Mouse (Mus musculus) layer of hippocampus, adult 11-12 months (tissue): ENCODE results near the gene H2afx.
"Not testable (repeated sequence)": the region's sequence is repeated elsewhere in the genome, so short reads cannot be mapped to it uniquely, and the experiment has no call there.

Experiments
- DNase-seq: peaks from one replicate; pipeline ENCODE4 v3.0.0; 2022; ENCODE audit warnings: low spot score

H2afx gene

DNA sequence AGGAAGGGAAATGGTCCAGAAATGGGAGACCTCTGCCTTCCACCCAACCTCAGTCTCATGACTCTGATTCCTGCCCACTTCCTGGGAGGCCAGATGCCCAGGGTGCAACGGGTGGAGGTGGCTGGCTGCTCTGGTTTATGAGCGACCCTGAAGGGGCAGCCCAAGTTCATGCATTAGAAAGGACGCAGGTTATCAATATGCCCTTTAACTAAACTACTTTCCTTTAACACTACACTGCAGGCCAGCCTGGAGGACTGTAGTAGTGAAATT, 15.7 kb upstream of the H2afx start:
- DNase-seq: no peak

GRCm38 (mm10) chr9:44319105-44319886, 15.2 kb upstream of the H2afx start:
- DNase-seq: no peak

GRCm38 (mm10) chr9:44319887-44320798, 14.4 kb upstream of the H2afx start, which contains the start of gene C2cd2l:
C2cd2l (minus strand) TSS chr9:44320285.
- DNase-seq: peak; percentile 95

GRCm38 (mm10) chr9:44320799-44321133, 13.7 kb upstream of the H2afx start:
- DNase-seq: peak; percentile 51

GRCm38 (mm10) chr9:44323656-44324055, 10.8 kb upstream of the H2afx start:
- DNase-seq: not testable (repeated sequence)

- DNase-seq: no peak
These were observed 10.3 kb upstream of the H2afx start for GRCm38 (mm10) chr9:44324147-44324546.

GRCm38 (mm10) chr9:44325032-44325767, 9.3 kb upstream of the H2afx start:
- not testable (repeated sequence) for DNase-seq

DNA sequence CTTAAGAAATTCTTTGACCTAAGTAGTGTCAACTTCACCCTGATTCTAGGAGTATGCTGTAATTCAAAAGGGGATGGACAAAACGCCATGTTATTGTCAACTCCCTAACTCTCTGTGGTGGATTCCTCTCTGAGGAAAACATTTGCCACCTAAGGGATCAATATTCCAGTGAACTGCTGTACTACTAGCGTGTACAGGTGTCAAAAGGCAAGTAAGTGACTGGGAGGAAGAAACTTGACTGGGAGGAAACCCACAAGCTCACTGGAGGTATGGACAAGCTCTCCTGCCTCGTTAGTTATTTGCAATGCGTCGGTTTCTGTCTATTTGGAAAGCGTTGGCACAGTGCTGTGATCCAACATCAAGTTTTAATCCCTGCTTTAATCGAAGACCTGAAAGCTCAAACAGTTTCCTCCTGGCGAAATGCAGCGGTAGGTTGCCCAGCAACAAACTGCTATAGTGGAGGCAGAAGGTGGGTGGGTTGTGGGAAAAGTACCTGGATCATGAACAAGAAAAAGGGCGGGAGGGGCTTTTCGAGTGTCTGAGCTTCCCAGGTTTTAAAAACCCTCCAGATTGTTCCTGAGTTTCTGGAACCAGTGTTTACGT, 8.6 kb upstream of the H2afx start, which contains the start of gene Dpagt1:
Dpagt1 (plus strand) TSS at position 252 of the 603 bp plus-strand sequence.
- no peak for DNase-seq

DNA sequence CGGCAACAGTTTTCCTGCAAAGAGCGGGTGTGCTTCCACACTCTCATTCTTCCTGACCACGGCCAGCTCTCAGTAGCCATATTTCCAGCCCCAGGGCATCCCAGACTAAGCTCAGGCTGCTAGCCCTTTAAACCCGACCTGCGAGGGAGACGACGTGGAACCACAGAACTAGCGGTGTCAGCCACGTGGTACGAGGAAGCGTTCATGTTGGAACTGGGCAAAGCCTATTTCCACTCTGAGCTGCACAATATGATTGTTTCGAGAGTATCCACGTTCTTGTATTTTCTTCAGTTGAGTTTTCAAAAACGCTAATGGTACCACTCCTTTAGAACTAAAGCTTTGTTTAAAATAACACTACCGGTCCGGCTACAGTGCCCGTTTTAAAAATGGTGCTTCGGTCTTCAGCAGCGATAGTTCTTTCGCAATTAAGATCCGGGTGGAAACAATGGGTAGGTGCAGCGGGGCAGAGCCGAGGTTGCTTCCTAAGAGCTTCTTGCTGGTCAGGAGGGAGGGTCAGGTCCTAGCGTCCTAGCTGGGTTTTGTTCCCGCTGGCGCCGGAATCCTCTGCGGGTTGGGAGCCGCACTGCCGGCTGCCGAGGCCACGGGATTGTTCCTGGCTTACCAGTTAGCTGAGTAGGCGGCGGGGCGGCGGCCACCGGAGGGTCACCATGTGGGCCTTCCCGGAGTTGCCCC, 8.0 kb upstream of the H2afx start:
- DNase-seq: peak; percentile 89

GRCm38 (mm10) chr9:44327064-44327711, 7.3 kb upstream of the H2afx start:
- no peak for DNase-seq

- DNase-seq: no peak
These were observed 6.6 kb upstream of the H2afx start for GRCm38 (mm10) chr9:44327926-44328325.

DNA sequence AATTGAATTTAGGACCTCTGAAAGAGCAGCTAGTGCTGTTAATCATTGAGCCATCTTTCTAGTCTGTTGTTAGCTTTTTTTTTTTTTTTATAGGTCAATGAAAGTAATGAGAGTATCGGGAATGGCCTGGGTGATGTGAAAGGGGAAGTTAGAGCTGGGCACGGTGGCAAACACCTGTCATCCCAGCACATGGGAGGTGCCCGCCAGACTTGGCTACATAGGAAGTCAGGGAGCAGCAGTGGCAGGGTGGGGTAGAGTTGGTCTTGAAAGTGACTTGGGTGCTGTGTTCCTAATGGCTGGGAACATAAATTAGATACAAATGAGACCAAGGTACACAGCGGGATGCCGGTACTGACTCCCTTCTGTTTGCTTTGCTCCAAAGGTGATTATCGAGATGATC, 3.8 kb upstream of the H2afx start:
- DNase-seq: no peak

GRCm38 (mm10) chr9:44332918-44333638, 1.4 kb upstream of the H2afx start:
- DNase-seq: no peak

DNA sequence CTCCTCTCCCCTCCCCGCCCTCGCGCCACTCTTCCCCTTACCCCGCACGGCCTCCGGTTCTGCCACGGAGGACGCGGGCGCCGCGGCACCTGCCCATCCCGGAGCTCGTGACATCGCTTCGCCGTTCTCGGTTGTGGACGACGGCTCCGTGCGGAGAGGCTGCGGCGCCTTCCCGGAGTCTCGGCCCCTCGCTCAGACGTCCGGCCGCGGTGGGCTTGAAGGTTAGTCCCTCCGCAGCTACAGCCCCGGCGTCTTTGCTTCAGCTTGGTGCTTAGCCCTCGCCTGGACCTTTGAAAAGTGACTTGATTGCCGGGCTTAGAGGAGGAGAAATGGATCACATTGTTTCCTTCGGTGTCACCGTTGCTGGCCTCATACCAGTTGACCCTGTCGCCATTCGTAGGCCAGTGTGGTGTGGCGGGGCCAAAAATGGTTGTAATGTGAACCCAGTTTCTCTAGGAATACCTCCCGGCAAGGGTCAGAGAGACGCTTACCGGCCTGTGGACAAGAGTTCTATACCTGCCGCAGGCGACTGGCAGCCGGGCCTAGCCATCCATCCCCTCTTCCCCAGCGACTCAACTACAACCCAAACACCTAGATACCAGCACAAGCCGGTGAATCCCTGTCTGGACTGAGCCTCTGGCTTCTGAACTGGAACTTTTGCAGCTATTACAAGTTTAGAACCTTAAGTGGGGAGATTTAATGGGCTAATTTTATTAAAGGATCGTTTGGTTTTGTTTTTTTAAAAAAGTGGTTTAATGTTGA, 1.0 kb downstream of the H2afx start:
- no peak for DNase-seq

- no peak for DNase-seq
These were observed 1.6 kb downstream of the H2afx start for GRCm38 (mm10) chr9:44336093-44336406.

DNA sequence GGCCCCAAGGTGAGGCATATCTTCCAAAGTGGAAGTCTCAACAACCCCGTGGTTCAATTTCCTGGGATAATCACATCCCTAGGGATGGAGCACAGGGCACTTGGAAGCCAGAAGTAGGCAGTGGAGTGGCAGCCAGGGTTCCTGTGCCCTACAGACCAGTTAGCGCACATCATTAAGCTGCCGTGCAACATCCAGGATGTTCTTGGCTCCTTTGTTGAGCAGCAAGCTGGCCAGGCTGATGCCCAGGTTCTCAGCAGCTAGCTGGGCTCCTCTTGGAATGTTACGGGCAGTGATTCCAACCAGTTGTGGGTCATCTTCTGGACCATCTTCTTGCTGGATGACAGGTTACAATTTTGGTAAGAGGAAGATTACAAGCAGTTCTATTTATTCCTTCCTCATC, 2.0 kb downstream of the H2afx start:
- not testable (repeated sequence) for DNase-seq

- no peak for DNase-seq
These were observed 2.5 kb downstream of the H2afx start for GRCm38 (mm10) chr9:44336964-44337363.

- DNase-seq: no peak
These were observed 3.1 kb downstream of the H2afx start for GRCm38 (mm10) chr9:44337436-44338169.

DNA sequence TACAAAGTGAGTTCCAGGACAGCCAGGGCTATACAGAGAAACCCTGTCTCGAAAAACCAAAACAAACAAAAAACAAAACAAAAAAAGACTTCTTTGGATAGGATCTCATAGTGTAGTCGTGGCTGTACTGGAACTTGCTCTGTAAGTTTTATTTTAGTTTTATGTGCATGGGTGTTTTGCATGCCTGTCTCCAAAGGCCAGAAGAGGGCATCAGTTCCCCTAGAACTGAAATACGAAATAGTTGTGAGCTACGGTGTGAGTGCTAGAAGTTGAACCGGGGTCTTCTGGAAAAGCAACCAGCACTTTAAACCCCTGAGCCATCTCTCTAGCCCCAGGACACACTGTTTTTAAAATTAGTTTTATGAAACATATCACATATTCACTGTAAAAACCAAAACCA, 4.1 kb downstream of the H2afx start:
- no peak for DNase-seq
